Mouse (Mus musculus): ENCODE measurements at regions not wholly inside any gene's neighbourhood (a gene's known extent, or its start where the extent isn't known, plus 50 kb on each side); places are given as distances from the start of the nearest gene placed in this dataset.

DNA sequence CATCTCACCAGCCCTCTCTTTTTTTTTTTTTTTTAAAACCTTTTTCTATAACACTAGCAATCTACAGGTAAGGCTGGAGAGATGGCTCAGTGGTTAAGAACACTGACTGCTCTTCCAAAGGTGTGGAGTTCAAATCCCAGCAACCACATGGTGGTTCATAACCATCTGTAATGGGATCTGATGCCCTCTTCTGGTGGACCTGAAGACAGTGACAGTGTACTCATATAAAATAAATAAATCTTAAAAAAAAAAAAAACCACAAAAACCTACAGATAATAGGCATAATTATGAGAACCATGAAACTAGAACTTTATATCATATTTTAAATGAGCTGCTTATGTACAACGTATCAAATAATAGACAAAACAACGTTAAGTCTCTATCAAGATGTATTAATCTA lies 102.8 kb upstream of the Zfp217 start:
- H3K4me1 ChIP-seq (ENCODE audit: control insufficient read depth, insufficient read depth, low read length), result no peaks in the 10 kb centered on the region
- H3K27ac ChIP-seq (ENCODE audit: low read length), result no peak overlapping the region
- no peaks in the 10 kb centered on the region for H3K36me3 ChIP-seq (ENCODE audit: control insufficient read depth, insufficient read depth, low read length)
- no peaks in the 10 kb centered on the region for H3K27me3 ChIP-seq (ENCODE audit: control insufficient read depth, insufficient read depth, low read length)
- no peak for ATAC-seq (ENCODE audit: insufficient read depth, low FRiP score)
- no peak overlapping the region for H3K4me3 ChIP-seq (replicated peaks; ENCODE audit: low read length)
- no peaks in the 10 kb centered on the region for H3K9me3 ChIP-seq (replicated peaks; ENCODE audit: control insufficient read depth, low read length)
- no peak overlapping the region for H3K9ac ChIP-seq (ENCODE audit: low read length)
- whole genome bisulfite sequencing, result 89% methylated on average over 2 of the region's 2 CpGs
- H3K4me2 ChIP-seq (ENCODE audit: low read depth, low read length), result no peak overlapping the region

DNA sequence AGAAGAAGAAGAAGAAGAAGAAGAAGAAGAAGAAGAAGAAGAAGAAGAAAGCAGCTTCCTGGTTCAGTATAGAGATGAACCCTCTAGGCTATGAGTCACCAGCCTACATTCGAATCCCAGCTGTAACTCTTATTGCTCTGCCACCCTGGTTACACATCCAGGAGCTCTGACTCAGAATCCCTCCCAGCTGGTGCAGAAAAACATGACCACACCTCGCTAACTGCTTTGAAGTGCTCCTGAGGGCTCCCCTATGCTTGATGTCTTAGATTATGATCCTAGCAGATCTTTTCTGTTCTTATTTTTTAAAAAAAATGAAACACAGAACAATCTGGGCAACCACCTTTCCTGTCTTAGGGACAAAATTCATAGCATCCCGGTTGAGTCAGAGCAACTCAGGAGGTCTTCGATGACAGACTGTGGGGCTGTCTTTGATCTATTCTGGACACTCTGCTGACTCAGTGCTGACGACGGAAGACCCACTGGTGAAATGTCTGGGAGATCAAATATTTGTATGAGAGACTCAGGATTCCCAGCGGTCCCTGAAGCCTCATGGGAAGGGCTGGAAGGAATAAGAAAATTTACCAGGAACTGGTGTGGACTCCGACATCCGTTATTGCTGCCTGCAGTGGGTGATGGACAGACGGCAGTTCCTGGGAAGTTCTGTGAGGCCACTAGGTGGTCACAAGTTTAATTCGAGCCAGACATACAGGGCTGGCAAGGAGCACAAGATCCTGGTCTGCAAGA lies 100.0 kb upstream of the Zfp217 start:
- Histone ChIP-seq H3K9me3 (replicated peaks; ENCODE audit: control insufficient read depth, low read length) (no peaks in the 10 kb centered on the region), H3K9ac (ENCODE audit: low read length) (no peak overlapping the region), H3K27ac (ENCODE audit: low read length) (no peak overlapping the region), H3K27me3 (ENCODE audit: control insufficient read depth, insufficient read depth, low read length) (no peaks in the 10 kb centered on the region), H3K4me3 (replicated peaks; ENCODE audit: low read length) (no peak overlapping the region), H3K4me2 (ENCODE audit: low read depth, low read length) (no peak overlapping the region), H3K4me1 (ENCODE audit: control insufficient read depth, insufficient read depth, low read length) (no peaks in the 10 kb centered on the region), H3K36me3 (ENCODE audit: control insufficient read depth, insufficient read depth, low read length) (no peaks in the 10 kb centered on the region)
- peak; percentile 66; the same call in 1 of the 2 replicates for ATAC-seq (ENCODE audit: insufficient read depth, low FRiP score)
- WGBS, result 53% methylated on average over 11 of the region's 11 CpGs

DNA sequence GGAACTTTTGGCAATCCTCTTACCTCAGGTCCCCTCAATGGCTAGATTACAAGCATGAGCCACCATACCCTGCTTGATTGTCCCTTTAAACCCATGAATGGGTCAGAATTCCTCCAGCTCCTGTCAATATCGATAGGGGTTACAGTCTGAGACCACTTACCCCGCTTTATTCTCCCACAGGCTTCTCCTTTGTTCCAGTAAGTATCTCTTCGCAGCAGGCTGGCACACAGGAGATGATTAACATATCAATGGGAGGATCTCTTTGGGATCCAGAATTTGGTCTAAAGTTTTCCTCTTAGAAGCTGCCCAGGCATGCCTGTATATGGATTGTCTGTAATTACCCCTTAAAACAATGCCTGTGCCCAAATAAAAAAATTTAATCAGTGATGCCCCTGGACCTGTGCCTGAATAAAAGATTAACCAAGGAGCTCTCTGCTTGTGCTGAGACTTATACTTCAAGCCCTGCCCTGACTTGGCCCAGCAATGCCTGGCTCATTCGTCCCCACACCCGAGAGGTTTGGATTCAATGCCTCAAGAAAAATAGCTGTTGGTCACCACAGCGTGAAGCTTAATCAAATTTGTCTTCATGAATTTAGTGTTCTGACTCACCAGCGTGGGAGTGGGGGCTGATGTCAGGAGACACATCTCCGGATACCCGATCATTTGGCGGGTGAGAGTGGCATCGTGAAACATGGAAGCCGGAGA lies 97.9 kb upstream of the Zfp217 start:
- no peak overlapping the region for H3K4me2 ChIP-seq (ENCODE audit: low read depth, low read length)
- no peak for ATAC-seq (ENCODE audit: insufficient read depth, low FRiP score)
- no peak overlapping the region for H3K27ac ChIP-seq (ENCODE audit: low read length)
- H3K9me3 ChIP-seq (replicated peaks; ENCODE audit: control insufficient read depth, low read length), result no peaks in the 10 kb centered on the region
- no peaks in the 10 kb centered on the region for H3K27me3 ChIP-seq (ENCODE audit: control insufficient read depth, insufficient read depth, low read length)
- no peaks in the 10 kb centered on the region for H3K36me3 ChIP-seq (ENCODE audit: control insufficient read depth, insufficient read depth, low read length)
- WGBS, result 51% methylated on average over 12 of the region's 12 CpGs
- H3K4me1 ChIP-seq (ENCODE audit: control insufficient read depth, insufficient read depth, low read length), result no peaks in the 10 kb centered on the region
- H3K9ac ChIP-seq (ENCODE audit: low read length), result no peak overlapping the region
- H3K4me3 ChIP-seq (replicated peaks; ENCODE audit: low read length), result no peak overlapping the region

DNA sequence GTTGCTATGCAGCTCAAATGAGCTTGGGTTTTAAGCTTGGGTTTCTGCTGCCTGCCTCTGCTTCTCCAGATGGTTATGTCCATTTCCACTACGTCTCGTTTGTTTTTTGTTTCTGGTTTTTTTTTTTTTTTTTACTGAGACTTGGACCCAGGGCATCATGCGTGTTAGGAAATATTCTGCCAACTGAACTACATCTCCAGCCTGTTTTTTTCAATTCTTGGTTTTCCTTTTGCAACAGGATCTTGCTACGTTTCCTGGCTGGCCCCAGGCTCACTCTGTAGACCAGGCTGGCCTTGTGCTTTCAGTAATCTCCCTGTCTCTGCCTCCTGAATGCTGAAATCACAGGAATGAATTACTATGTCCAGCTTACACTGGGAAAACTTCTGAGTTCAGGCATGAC lies 96.2 kb upstream of the Zfp217 start:
- H3K36me3 ChIP-seq (ENCODE audit: control insufficient read depth, insufficient read depth, low read length), result no peaks in the 10 kb centered on the region
- no peak for ATAC-seq (ENCODE audit: insufficient read depth, low FRiP score)
- no peaks in the 10 kb centered on the region for H3K9me3 ChIP-seq (replicated peaks; ENCODE audit: control insufficient read depth, low read length)
- 71% methylated on average over 4 of the region's 4 CpGs for WGBS
- H3K4me1 ChIP-seq (ENCODE audit: control insufficient read depth, insufficient read depth, low read length), result no peaks in the 10 kb centered on the region
- H3K27me3 ChIP-seq (ENCODE audit: control insufficient read depth, insufficient read depth, low read length), result no peaks in the 10 kb centered on the region
- no peak overlapping the region for H3K4me3 ChIP-seq (replicated peaks; ENCODE audit: low read length)
- H3K27ac ChIP-seq (ENCODE audit: low read length), result no peak overlapping the region
- H3K4me2 ChIP-seq (ENCODE audit: low read depth, low read length), result no peak overlapping the region
- no peak overlapping the region for H3K9ac ChIP-seq (ENCODE audit: low read length)

DNA sequence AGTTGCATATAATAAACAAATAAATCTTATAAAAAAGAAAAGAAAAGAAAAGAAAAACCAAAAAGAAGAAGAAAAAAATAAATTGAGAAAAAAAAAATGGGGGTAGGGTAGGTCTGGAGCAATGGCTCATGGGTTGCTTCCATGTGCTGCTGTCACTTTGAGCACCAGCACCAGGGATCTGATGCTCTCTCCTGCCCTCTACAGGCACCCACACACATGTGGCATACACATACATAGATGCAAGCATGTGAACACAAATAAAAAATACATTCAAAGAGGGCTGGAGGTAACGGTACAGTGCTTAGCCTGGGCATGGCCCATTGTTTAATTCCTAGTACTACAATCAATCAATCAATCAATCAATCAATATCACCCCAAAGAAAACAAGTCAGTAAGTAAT lies 90.1 kb upstream of the Zfp217 start:
- Histone ChIP-seq H3K27ac (ENCODE audit: low read length) (no peak overlapping the region), H3K27me3 (ENCODE audit: control insufficient read depth, insufficient read depth, low read length) (no peaks in the 10 kb centered on the region), H3K4me2 (ENCODE audit: low read depth, low read length) (no peak overlapping the region), H3K9me3 (replicated peaks; ENCODE audit: control insufficient read depth, low read length) (no peaks in the 10 kb centered on the region), H3K36me3 (ENCODE audit: control insufficient read depth, insufficient read depth, low read length) (no peaks in the 10 kb centered on the region), H3K9ac (ENCODE audit: low read length) (no peak overlapping the region), H3K4me3 (replicated peaks; ENCODE audit: low read length) (no peak overlapping the region), H3K4me1 (ENCODE audit: control insufficient read depth, insufficient read depth, low read length) (no peaks in the 10 kb centered on the region)
- ATAC-seq (ENCODE audit: insufficient read depth, low FRiP score), result no peak
- WGBS, result 69% methylated on average over 1 of the region's 1 CpGs

DNA sequence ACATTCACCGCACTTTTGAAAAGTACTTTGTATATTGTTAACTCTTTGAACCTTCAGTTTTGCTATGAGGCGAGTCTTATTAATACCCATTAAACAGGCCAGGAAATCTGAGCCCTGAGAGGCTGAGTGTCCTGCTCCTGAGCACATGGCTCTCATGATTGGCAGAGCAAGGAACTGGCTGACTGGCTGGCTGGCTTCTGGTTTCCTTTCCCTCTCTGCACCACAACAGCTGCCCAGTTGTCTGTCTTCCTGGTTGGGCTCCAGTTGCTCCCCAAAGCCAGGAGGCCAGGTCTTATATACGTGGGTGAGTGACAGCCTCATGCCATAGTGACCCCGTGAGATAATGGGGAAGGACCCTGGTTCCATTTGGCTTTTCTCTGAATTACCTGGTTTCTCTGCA lies 85.5 kb upstream of the Zfp217 start:
- Histone ChIP-seq H3K27me3 (ENCODE audit: control insufficient read depth, insufficient read depth, low read length) (no peaks in the 10 kb centered on the region), H3K9me3 (replicated peaks; ENCODE audit: control insufficient read depth, low read length) (0 out of 2 replicates have a peak, but pooled peaks cover under 1% of the 10 kb centered on the region), H3K9ac (ENCODE audit: low read length) (no peak overlapping the region), H3K27ac (ENCODE audit: low read length) (no peak overlapping the region), H3K36me3 (ENCODE audit: control insufficient read depth, insufficient read depth, low read length) (no peaks in the 10 kb centered on the region), H3K4me2 (ENCODE audit: low read depth, low read length) (no peak overlapping the region), H3K4me3 (replicated peaks; ENCODE audit: low read length) (no peak overlapping the region), H3K4me1 (ENCODE audit: control insufficient read depth, insufficient read depth, low read length) (no peaks in the 10 kb centered on the region)
- ATAC-seq (ENCODE audit: insufficient read depth, low FRiP score), result no peak
- WGBS, result 52% methylated on average over 4 of the region's 4 CpGs

DNA sequence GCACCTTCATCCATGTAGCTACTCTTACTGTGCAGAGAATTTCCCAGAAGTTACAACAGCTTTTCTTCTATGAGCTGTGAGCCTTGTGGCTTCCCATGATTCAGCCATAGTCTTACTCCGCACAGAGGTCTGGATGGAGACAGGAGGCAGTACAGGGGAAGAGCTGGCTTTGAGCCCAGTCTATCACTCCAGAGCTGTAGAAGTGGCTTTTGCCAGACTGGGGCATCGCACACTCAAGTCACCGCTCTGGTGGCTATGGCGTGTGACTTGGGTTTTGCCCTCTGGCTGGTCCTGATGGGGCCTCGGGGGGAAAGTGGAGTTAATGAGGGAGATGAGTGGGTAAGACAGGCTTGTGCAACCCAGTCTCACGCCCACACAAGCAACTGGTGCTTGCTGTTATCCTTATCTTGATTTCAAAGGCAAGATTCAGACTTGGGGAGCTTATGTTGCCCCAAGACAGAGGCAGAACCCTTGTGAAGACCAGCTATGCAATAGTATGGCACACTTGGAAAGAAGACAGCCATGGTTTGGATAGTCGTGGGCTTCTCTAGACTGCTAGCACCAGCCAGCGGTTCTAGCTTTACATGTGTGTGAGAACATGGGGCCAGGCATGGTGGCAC lies 81.7 kb upstream of the Zfp217 start:
- Histone ChIP-seq H3K9me3 (replicated peaks; ENCODE audit: control insufficient read depth, low read length) (peaks cover 3% of the 10 kb centered on the region; the same call in 1 of the 2 replicates), H3K27me3 (ENCODE audit: control insufficient read depth, insufficient read depth, low read length) (no peaks in the 10 kb centered on the region), H3K4me1 (ENCODE audit: control insufficient read depth, insufficient read depth, low read length) (no peaks in the 10 kb centered on the region), H3K4me2 (ENCODE audit: low read depth, low read length) (no peak overlapping the region), H3K27ac (ENCODE audit: low read length) (no peak overlapping the region), H3K4me3 (replicated peaks; ENCODE audit: low read length) (no peak overlapping the region), H3K36me3 (ENCODE audit: control insufficient read depth, insufficient read depth, low read length) (no peaks in the 10 kb centered on the region), H3K9ac (ENCODE audit: low read length) (no peak overlapping the region)
- ATAC-seq (ENCODE audit: insufficient read depth, low FRiP score), result no peak
- WGBS, result 83% methylated on average over 8 of the region's 8 CpGs

DNA sequence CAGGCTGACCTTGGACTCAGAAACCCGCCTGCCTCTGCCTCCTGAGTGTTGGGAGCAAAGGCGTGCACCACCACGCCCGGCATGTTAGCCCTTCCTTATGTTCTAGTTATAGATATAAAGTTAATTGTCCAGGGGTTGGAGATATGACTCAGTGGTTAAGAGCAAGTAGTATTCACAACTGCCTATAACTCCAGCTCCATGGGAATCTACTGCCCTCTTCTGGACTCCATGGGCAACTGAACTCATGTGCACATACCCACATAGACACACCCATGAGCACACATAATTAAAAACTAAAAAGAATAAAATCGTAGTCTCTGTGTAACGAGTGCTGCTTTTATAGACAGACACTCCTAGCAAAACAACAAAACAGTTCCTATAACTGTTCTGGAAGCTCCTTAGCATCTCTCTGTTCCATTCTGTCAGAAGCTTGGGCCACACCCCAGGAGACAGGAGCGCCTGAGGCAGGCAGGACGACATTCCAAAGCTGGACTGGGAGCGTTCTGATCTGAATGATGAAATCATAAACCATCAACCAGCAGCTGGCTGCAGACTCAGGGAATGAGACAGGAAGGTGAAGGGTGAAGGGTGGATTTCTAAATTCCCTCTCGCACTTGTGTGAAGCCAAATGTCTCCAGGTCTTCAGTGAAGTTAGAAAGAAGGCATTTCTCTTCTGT lies 80.6 kb upstream of the Zfp217 start:
- Histone ChIP-seq H3K9me3 (replicated peaks; ENCODE audit: control insufficient read depth, low read length) (peaks cover 3% of the 10 kb centered on the region; the same call in 1 of the 2 replicates), H3K4me1 (ENCODE audit: control insufficient read depth, insufficient read depth, low read length) (peaks cover under 1% of the 10 kb centered on the region; the same call in 1 of the 2 replicates), H3K27me3 (ENCODE audit: control insufficient read depth, insufficient read depth, low read length) (no peaks in the 10 kb centered on the region), H3K4me3 (replicated peaks; ENCODE audit: low read length) (no peak overlapping the region), H3K9ac (ENCODE audit: low read length) (no peak overlapping the region), H3K36me3 (ENCODE audit: control insufficient read depth, insufficient read depth, low read length) (no peaks in the 10 kb centered on the region), H3K27ac (ENCODE audit: low read length) (no peak overlapping the region), H3K4me2 (ENCODE audit: low read depth, low read length) (no peak overlapping the region)
- WGBS, result 80% methylated on average over 10 of the region's 10 CpGs
- no peak for ATAC-seq (ENCODE audit: insufficient read depth, low FRiP score)

DNA sequence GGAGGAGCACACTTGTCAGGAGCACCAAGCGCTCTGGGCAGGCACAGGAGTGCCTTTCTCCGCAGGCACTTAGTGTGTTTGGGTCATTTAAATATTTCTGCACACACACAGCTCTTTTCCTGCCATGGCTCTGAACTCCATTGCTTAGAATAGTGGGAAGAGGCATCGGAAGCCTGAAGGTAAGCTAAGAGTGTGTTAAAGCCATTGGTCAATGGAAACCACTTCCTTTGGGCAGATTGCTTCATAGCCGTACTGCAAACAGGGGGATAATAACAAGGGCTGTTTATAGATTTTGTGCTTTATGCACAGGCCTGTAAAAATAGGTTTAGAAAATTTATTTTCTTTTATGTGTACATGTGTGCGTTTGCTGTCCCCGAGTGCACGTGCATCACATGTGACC lies 76.0 kb upstream of the Zfp217 start:
- no peaks in the 10 kb centered on the region for H3K36me3 ChIP-seq (ENCODE audit: control insufficient read depth, insufficient read depth, low read length)
- peaks cover 3% of the 10 kb centered on the region; the same call in 1 of the 2 replicates for H3K9me3 ChIP-seq (replicated peaks; ENCODE audit: control insufficient read depth, low read length)
- H3K9ac ChIP-seq (ENCODE audit: low read length), result no peak overlapping the region
- 76% methylated on average over 7 of the region's 7 CpGs for WGBS
- H3K4me1 ChIP-seq (ENCODE audit: control insufficient read depth, insufficient read depth, low read length), result peaks cover 32% of the 10 kb centered on the region
- H3K27me3 ChIP-seq (ENCODE audit: control insufficient read depth, insufficient read depth, low read length), result no peaks in the 10 kb centered on the region
- H3K4me3 ChIP-seq (replicated peaks; ENCODE audit: low read length), result no peak overlapping the region
- H3K27ac ChIP-seq (ENCODE audit: low read length), result no peak overlapping the region
- no peak for ATAC-seq (ENCODE audit: insufficient read depth, low FRiP score)
- H3K4me2 ChIP-seq (ENCODE audit: low read depth, low read length), result no peak overlapping the region

Data from stomach, embryonic 16.5 days (tissue).